Mouse (Mus musculus): Measurements from ENCODE around the gene Mapk12.

Gene Mapk12

GRCm38 (mm10) chr15:89090662-89091061, 49.8 kb downstream of the Mapk12 start:
- no peak for DNase-seq

GRCm38 (mm10) chr15:89089248-89090051, 51.1 kb downstream of the Mapk12 start:
- peak; percentile 21 to 31 for DNase-seq

GRCm38 (mm10) chr15:89088607-89089247, 51.8 kb downstream of the Mapk12 start, which contains the start of gene Selenoo:
Selenoo (plus strand) TSS chr15:89089084.
- peak; percentile 76 to 78 for DNase-seq

DNA sequence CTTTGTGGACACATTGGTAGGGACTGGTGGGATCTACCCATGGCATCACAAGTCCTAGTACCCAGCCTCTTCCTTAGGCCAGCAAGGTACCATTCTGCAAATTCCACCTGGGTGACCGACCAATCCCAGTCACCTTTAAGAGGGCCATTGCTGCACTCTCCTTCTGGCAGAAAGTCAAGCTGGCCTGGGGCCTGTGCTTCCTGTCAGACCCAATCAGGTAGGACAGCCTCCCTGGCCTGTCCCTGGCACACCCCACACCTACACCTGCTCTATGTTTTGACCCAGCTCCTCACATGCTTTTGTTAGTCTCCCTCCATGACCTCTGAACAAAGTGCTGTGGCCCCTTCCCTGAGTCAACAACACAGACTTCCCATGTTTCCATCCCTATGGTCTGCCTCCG, 55.7 kb downstream of the Mapk12 start:
- no peak for DNase-seq

- DNase-seq, result no peak
These were observed 56.6 kb downstream of the Mapk12 start for GRCm38 (mm10) chr15:89083906-89084305.
